Mouse (Mus musculus): Measurements from ENCODE around the gene Arl10. TPM values are rescaled to one million over a fixed set of nuclear protein-coding genes. Genes with fewer than 3 reads are reported as not detected.

Arl10 gene
- polyA plus RNA-seq, 2 experiments = 22.1 to 33.4 TPM

DNA sequence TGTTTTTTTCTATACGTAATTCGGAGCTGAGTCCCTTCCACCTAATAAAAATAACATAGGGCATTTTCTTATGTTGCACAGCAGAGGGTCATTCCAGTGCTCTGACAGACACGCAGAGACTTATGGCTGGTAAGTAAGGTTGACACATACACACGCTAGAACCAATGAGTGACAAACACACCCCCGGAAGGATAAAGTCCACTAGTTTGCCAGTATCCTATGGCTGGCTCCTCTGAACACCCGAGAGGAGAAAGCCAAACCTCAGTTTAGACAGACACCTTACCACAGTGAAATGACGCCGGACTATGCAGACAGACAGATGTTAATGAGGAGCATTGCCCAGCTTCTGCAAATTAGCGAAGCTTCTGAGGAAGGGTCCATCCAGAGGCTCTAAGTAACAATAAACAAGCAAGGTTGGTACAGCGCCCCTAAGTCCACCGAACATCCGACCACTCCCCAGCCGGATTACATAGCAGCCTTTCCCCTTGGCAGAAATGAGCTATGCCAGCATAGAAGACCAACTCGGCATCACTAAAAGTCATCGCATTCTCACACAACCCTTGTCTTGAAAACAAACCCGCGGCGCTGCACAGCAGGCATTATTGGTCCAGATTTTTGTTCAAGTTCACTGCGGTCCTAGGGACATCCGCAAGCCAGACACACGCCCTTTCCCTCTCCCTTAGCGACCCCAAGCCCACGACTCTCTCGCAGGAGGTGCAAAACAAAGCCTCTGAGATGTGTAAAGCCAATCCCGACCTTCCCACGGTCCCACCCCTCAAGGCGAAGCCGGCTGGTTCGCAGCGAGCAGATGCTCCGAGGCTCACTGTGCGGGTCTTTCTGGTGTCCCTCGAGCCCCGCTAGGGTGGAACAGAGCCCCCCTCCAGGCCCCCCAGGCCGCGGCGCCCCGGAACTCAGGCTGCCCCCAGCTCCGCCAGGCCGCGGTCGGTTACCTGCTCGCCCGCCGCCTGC is 10.3 kb upstream of the Arl10 start:
- Histone ChIP-seq H3K36me3 (ENCODE audit: control insufficient read depth, insufficient read depth, low read length) (peaks cover 37% of the 10 kb centered on the region), H3K4me2 (replicated peaks; ENCODE audit: low read depth, low read length, severe bottlenecking) (peak overlapping the region; percentile 85), H3K27ac (replicated peaks; ENCODE audit: low read depth, low read length) (peak overlapping the region; percentile 15; the same call in 1 of the 2 replicates), H3K9me3 (ENCODE audit: control insufficient read depth, low read length) (no peaks in the 10 kb centered on the region), H3K9ac (ENCODE audit: low read depth, low read length, severe bottlenecking) (peak overlapping the region; percentile 93), H3K4me1 (ENCODE audit: control insufficient read depth, insufficient read depth, low read length) (peaks cover 9% of the 10 kb centered on the region; the same call in 1 of the 2 replicates), H3K27me3 (ENCODE audit: control insufficient read depth, insufficient read depth, low read length) (no peaks in the 10 kb centered on the region), H3K4me3 (replicated peaks; ENCODE audit: low read length) (peak overlapping the region; percentile 98)
- no peak for TF ChIP-seq POLR2A (IDR thresholded peaks at IDR 0.05; ENCODE audit: borderline replicate concordance, extremely low read depth, insufficient read depth, insufficient read length)
- WGBS = 13% methylated on average over 42 of the region's 45 CpGs
- no peak for DNase-seq (ENCODE audit: low spot score)
- ATAC-seq (ENCODE audit: low FRiP score, low read depth) = peak; percentile 50

DNA sequence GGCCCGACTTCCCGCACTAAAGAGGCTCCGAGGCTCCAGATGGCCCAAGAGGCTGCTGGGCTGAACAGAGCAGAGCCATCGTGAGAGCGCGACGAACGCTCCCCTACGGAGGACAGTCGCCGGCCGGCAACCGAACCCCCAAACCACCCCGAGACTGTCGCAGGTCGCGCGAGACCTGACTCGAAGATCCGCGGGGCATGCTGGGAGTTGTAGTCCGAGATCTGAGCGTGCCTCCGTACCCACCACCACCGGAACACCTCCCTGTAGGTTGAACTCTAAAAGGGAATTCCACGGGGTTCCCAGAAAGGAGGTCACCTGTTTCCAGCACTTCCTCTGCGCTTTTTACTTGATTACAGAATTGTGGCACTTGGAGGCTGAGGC is 9.6 kb upstream of the Arl10 start, which contains the start of gene 4833439L19Rik:
Gene 4833439L19Rik, minus strand, starts transcription at position 235 of the 381 bp plus-strand sequence.
- peak within 1 kb of the TSS; percentile 98 for H3K4me3 ChIP-seq (replicated peaks; ENCODE audit: low read length)
- peaks cover 9% of the 10 kb centered on the region; the same call in 1 of the 2 replicates for H3K4me1 ChIP-seq (ENCODE audit: control insufficient read depth, insufficient read depth, low read length)
- peaks cover 30% of the 10 kb centered on the region for H3K36me3 ChIP-seq (ENCODE audit: control insufficient read depth, insufficient read depth, low read length)
- H3K4me2 ChIP-seq (replicated peaks; ENCODE audit: low read depth, low read length, severe bottlenecking) = peak within 1 kb of the TSS; percentile 85
- TF ChIP-seq POLR2A (IDR thresholded peaks at IDR 0.05; ENCODE audit: borderline replicate concordance, extremely low read depth, insufficient read depth, insufficient read length) = 0 out of 2 replicates have a peak, but pooled peaks have one; percentile 71
- peak within 1 kb of the TSS; percentile 93 for H3K9ac ChIP-seq (ENCODE audit: low read depth, low read length, severe bottlenecking)
- H3K9me3 ChIP-seq (ENCODE audit: control insufficient read depth, low read length) = no peaks in the 10 kb centered on the region
- no peaks in the 10 kb centered on the region for H3K27me3 ChIP-seq (ENCODE audit: control insufficient read depth, insufficient read depth, low read length)
- peak; percentile 97 for DNase-seq (ENCODE audit: low spot score)
- peak; percentile 98 for ATAC-seq (ENCODE audit: low FRiP score, low read depth)
- WGBS = under 1% methylated on average over 27 of the region's 27 CpGs
- peak within 1 kb of the TSS; percentile 15; the same call in 1 of the 2 replicates for H3K27ac ChIP-seq (replicated peaks; ENCODE audit: low read depth, low read length)

DNA sequence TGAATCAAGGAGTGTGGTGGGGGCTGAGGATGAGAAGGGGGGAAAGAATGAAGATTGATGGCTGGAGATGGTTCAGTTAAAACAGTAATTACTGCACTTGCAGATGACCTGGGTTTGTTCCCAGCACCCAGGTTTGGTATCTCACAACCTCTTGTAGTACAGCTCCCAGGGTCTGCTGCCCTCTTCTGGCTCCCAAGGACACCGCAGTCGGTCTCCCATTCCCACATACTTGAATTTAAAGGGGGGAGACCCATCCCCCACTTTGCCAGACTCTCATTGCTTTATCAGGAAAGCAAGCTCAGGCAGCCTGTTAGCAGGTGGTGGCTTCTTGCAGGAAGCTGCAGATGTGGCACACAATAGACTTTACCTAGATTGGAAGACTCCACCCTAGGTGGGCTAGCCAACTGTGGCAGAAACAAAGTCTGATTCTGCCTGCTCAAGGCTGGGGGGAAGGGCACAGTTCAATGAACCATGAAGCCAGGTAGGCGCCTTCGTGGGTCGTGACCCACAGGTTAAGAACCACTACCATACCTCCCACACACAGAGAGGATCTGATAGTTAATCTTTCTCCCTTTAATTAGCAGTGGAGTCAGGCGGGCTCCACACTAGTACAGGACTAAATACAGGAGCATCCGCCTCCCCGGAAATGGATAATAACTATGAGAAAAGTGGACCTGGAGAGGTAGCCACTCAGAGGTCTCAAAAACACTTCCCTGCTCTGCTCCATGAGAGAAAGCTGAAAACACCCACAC is 9.0 kb upstream of the Arl10 start:
- Histone ChIP-seq H3K4me3 (replicated peaks; ENCODE audit: low read length) (peak overlapping the region; percentile 98), H3K9me3 (ENCODE audit: control insufficient read depth, low read length) (no peaks in the 10 kb centered on the region), H3K4me1 (ENCODE audit: control insufficient read depth, insufficient read depth, low read length) (peaks cover 9% of the 10 kb centered on the region; the same call in 1 of the 2 replicates), H3K27me3 (ENCODE audit: control insufficient read depth, insufficient read depth, low read length) (no peaks in the 10 kb centered on the region), H3K4me2 (replicated peaks; ENCODE audit: low read depth, low read length, severe bottlenecking) (peak overlapping the region; percentile 57), H3K36me3 (ENCODE audit: control insufficient read depth, insufficient read depth, low read length) (peaks cover 24% of the 10 kb centered on the region), H3K9ac (ENCODE audit: low read depth, low read length, severe bottlenecking) (peak overlapping the region; percentile 93; the same call in 1 of the 2 replicates), H3K27ac (replicated peaks; ENCODE audit: low read depth, low read length) (no peak overlapping the region)
- no peak for TF ChIP-seq POLR2A (IDR thresholded peaks at IDR 0.05; ENCODE audit: borderline replicate concordance, extremely low read depth, insufficient read depth, insufficient read length)
- WGBS = 53% methylated on average over 8 of the region's 8 CpGs
- ATAC-seq (ENCODE audit: low FRiP score, low read depth) = peak; percentile 66
- DNase-seq (ENCODE audit: low spot score) = peak; percentile 44

DNA sequence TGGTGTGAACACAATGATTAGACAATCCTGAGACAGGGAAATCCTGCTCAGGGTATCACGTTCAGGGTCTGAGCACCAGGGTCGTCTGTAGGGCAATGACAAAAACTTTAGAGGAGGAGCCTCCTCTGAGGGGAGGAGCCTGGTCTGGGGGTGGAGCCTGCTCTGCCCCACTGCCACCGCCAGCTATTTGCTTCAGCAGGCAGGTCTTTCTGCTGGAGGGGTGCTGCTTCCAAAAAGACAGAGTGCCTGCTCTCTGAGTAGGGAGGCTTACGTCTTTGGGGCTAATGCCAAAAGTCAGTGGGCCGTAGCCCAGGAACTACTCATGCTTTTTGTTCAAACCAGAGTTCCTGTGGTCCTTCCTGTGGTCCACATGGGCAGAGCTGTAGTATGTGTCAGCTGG is 6.4 kb upstream of the Arl10 start:
- no peaks in the 10 kb centered on the region for H3K27me3 ChIP-seq (ENCODE audit: control insufficient read depth, insufficient read depth, low read length)
- no peak for ATAC-seq (ENCODE audit: low FRiP score, low read depth)
- H3K36me3 ChIP-seq (ENCODE audit: control insufficient read depth, insufficient read depth, low read length) = no peaks in the 10 kb centered on the region
- no peak for DNase-seq (ENCODE audit: low spot score)
- TF ChIP-seq POLR2A (IDR thresholded peaks at IDR 0.05; ENCODE audit: borderline replicate concordance, extremely low read depth, insufficient read depth, insufficient read length) = no peak
- WGBS = 43% methylated on average over 5 of the region's 5 CpGs
- H3K9me3 ChIP-seq (ENCODE audit: control insufficient read depth, low read length) = no peaks in the 10 kb centered on the region
- no peak overlapping the region for H3K9ac ChIP-seq (ENCODE audit: low read depth, low read length, severe bottlenecking)
- H3K27ac ChIP-seq (replicated peaks; ENCODE audit: low read depth, low read length) = no peak overlapping the region
- no peak overlapping the region for H3K4me2 ChIP-seq (replicated peaks; ENCODE audit: low read depth, low read length, severe bottlenecking)
- H3K4me3 ChIP-seq (replicated peaks; ENCODE audit: low read length) = no peak overlapping the region
- H3K4me1 ChIP-seq (ENCODE audit: control insufficient read depth, insufficient read depth, low read length) = peaks cover 9% of the 10 kb centered on the region; the same call in 1 of the 2 replicates

DNA sequence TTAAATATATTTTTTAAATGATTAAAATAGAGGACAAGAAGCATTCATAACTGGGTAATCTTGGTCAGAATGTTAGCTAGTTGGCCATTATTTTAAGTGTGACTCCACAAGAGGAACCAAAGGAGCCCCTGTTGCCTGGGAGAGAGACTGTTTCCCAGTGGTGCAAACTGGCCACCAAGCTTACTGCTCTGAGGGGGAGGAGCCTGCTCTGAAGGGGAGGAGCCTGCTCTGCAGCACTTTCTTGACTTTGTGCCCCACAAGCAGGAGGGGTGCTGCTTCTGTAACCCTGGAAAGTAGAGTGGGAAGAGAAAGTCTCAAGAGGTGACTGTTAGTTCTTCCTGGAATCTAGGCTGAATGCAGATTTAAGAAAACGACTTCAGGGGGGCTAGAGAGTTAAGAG is 5.5 kb upstream of the Arl10 start:
- peaks cover 6% of the 10 kb centered on the region; the same call in 1 of the 2 replicates for H3K4me1 ChIP-seq (ENCODE audit: control insufficient read depth, insufficient read depth, low read length)
- DNase-seq (ENCODE audit: low spot score) = no peak
- H3K4me3 ChIP-seq (replicated peaks; ENCODE audit: low read length) = no peak overlapping the region
- no peak overlapping the region for H3K4me2 ChIP-seq (replicated peaks; ENCODE audit: low read depth, low read length, severe bottlenecking)
- H3K9me3 ChIP-seq (ENCODE audit: control insufficient read depth, low read length) = no peaks in the 10 kb centered on the region
- no peak for TF ChIP-seq POLR2A (IDR thresholded peaks at IDR 0.05; ENCODE audit: borderline replicate concordance, extremely low read depth, insufficient read depth, insufficient read length)
- WGBS = 40% methylated on average over 1 of the region's 1 CpGs
- H3K27me3 ChIP-seq (ENCODE audit: control insufficient read depth, insufficient read depth, low read length) = no peaks in the 10 kb centered on the region
- H3K9ac ChIP-seq (ENCODE audit: low read depth, low read length, severe bottlenecking) = no peak overlapping the region
- ATAC-seq (ENCODE audit: low FRiP score, low read depth) = no peak
- H3K36me3 ChIP-seq (ENCODE audit: control insufficient read depth, insufficient read depth, low read length) = no peaks in the 10 kb centered on the region
- H3K27ac ChIP-seq (replicated peaks; ENCODE audit: low read depth, low read length) = no peak overlapping the region
